Mouse (Mus musculus) c-Kit-negative CD71-positive TER-119-positive erythroid progenitor cells, embryonic 14.5 days (primary cell): ENCODE data around the gene Spint1.

Experiments used
- DNase-seq: peaks from one replicate; pipeline ENCODE4 v3.0.0-alpha.2; 2013; ENCODE audit warnings: low read depth, low spot score

Spint1 gene

GRCm38 (mm10) chr2:119242548-119242947 lies 5.4 kb downstream of the Spint1 start:
- DNase-seq: no peak

- no peak for DNase-seq
Observed at GRCm38 (mm10) chr2:119245246-119245645, 8.1 kb downstream of the Spint1 start.

GRCm38 (mm10) chr2:119247904-119248303 lies 10.7 kb downstream of the Spint1 start:
- no peak for DNase-seq

GRCm38 (mm10) chr2:119249592-119250061 lies 12.5 kb downstream of the Spint1 start:
- no peak for DNase-seq

GRCm38 (mm10) chr2:119250377-119250776 lies 13.2 kb downstream of the Spint1 start:
- DNase-seq: no peak

- peak; percentile 82 for DNase-seq
Observed at GRCm38 (mm10) chr2:119250826-119251478, 13.8 kb downstream of the Spint1 start.

- no peak for DNase-seq
Observed at GRCm38 (mm10) chr2:119254976-119255375, 17.8 kb downstream of the Spint1 start.

GRCm38 (mm10) chr2:119260518-119260917 lies 23.4 kb downstream of the Spint1 start:
- no peak for DNase-seq

- no peak for DNase-seq
Observed at GRCm38 (mm10) chr2:119261326-119261725, 24.2 kb downstream of the Spint1 start.

- DNase-seq: no peak
Observed at GRCm38 (mm10) chr2:119262978-119263377, 25.8 kb downstream of the Spint1 start.

- no peak for DNase-seq
Observed at GRCm38 (mm10) chr2:119263813-119264212, 26.7 kb downstream of the Spint1 start.

GRCm38 (mm10) chr2:119270286-119270642 lies 33.1 kb downstream of the Spint1 start:
- no peak for DNase-seq

GRCm38 (mm10) chr2:119270643-119271331 lies 33.6 kb downstream of the Spint1 start, which contains the start of gene Rhov:
Gene Rhov (minus strand): TSS chr2:119271272.
- DNase-seq: no peak

- no peak for DNase-seq
Observed at GRCm38 (mm10) chr2:119274126-119274525, 37.0 kb downstream of the Spint1 start.

GRCm38 (mm10) chr2:119276926-119277325 lies 39.8 kb downstream of the Spint1 start:
- DNase-seq: no peak

GRCm38 (mm10) chr2:119277810-119278209 lies 40.6 kb downstream of the Spint1 start:
- DNase-seq: no peak

- no peak for DNase-seq
Observed at GRCm38 (mm10) chr2:119281899-119282565, 44.9 kb downstream of the Spint1 start.

- no peak for DNase-seq
Observed at GRCm38 (mm10) chr2:119287372-119287771, 50.2 kb downstream of the Spint1 start.

GRCm38 (mm10) chr2:119288270-119288882 lies 51.2 kb downstream of the Spint1 start, which contains the start of gene Vps18:
Gene Vps18 (plus strand): TSS chr2:119288740.
- peak; percentile 95 for DNase-seq

GRCm38 (mm10) chr2:119289014-119289416 lies 51.9 kb downstream of the Spint1 start:
- DNase-seq: no peak

GRCm38 (mm10) chr2:119292281-119292680 lies 55.1 kb downstream of the Spint1 start:
- no peak for DNase-seq

GRCm38 (mm10) chr2:119292852-119293251 lies 55.7 kb downstream of the Spint1 start:
- DNase-seq: no peak
